Mouse (Mus musculus): ENCODE results near the gene Asb15. TPM values are rescaled to one million over a fixed set of nuclear protein-coding genes. Genes with fewer than 3 reads are reported as not detected.

Asb15 gene
- not detected in 2 replicates for polyA plus RNA-seq (2016; fragmentation: Nextera tagmentation; extraction: Ambion mirVana)

- no peak for DNase-seq (ENCODE audit: low spot score)
- H3K4me3 ChIP-seq = peak within 1 kb of the TSS; percentile 85
- no peaks in the 10 kb centered on the region for H3K9me3 ChIP-seq
- H3K27me3 ChIP-seq (ENCODE audit: insufficient read depth, poor library complexity, severe bottlenecking) = no peaks in the 10 kb centered on the region
- peak within 1 kb of the TSS; percentile 85 for H3K27ac ChIP-seq
- WGBS = 51% methylated on average over 2 of the region's 2 CpGs
- H3K4me1 ChIP-seq (replicated peaks) = peaks cover 21% of the 10 kb centered on the region
- H3K36me3 ChIP-seq = peaks cover 13% of the 10 kb centered on the region; the same call in 1 of the 2 replicates
Observed at GRCm38 (mm10) chr6:24528064-24528243, at the start of gene Asb15. Gene Asb15, plus strand, starts transcription at chr6:24528144.

GRCm38 (mm10) chr6:24486530-24486929 is 41.4 kb upstream of the Asb15 start:
- no peak for DNase-seq (ENCODE audit: low spot score)
- Histone ChIP-seq H3K27me3 (ENCODE audit: insufficient read depth, poor library complexity, severe bottlenecking) (no peaks in the 10 kb centered on the region), H3K4me1 (replicated peaks) (no peaks in the 10 kb centered on the region), H3K4me3 (no peak overlapping the region), H3K27ac (no peak overlapping the region), H3K36me3 (no peaks in the 10 kb centered on the region), H3K9me3 (no peaks in the 10 kb centered on the region)
- WGBS = 81% methylated on average over 5 of the region's 5 CpGs

GRCm38 (mm10) chr6:24490341-24490740 is 37.6 kb upstream of the Asb15 start:
- no peaks in the 10 kb centered on the region for H3K9me3 ChIP-seq
- 16% methylated on average over 1 of the region's 1 CpGs for WGBS

GRCm38 (mm10) chr6:24504141-24504540 is 23.8 kb upstream of the Asb15 start:
- DNase-seq (ENCODE audit: low spot score) = no peak
- H3K9me3 ChIP-seq = no peaks in the 10 kb centered on the region
- no peak overlapping the region for H3K4me3 ChIP-seq
- no peaks in the 10 kb centered on the region for H3K4me1 ChIP-seq (replicated peaks)
- H3K36me3 ChIP-seq = no peaks in the 10 kb centered on the region
- no peaks in the 10 kb centered on the region for H3K27me3 ChIP-seq (ENCODE audit: insufficient read depth, poor library complexity, severe bottlenecking)
- H3K27ac ChIP-seq = no peak overlapping the region
- WGBS = 80% methylated on average over 2 of the region's 2 CpGs

More at GRCm38 (mm10) chr6:24490341-24490740, 37.6 kb upstream of the Asb15 start:
- H3K27ac ChIP-seq = no peak overlapping the region
- H3K4me1 ChIP-seq (replicated peaks) = no peaks in the 10 kb centered on the region
- H3K27me3 ChIP-seq (ENCODE audit: insufficient read depth, poor library complexity, severe bottlenecking) = no peaks in the 10 kb centered on the region
- DNase-seq (ENCODE audit: low spot score) = no peak
- no peaks in the 10 kb centered on the region for H3K36me3 ChIP-seq
- H3K4me3 ChIP-seq = no peak overlapping the region

GRCm38 (mm10) chr6:24514552-24515284 is 13.2 kb upstream of the Asb15 start, which contains the start of gene Iqub:
Gene Iqub, minus strand, starts transcription at chr6:24515067.
- peak within 1 kb of the TSS; percentile 12; the same call in 1 of the 2 replicates for H3K4me3 ChIP-seq
- H3K27me3 ChIP-seq (ENCODE audit: insufficient read depth, poor library complexity, severe bottlenecking) = no peaks in the 10 kb centered on the region
- no peaks in the 10 kb centered on the region for H3K9me3 ChIP-seq
- peaks cover 18% of the 10 kb centered on the region for H3K36me3 ChIP-seq
- WGBS = 21% methylated on average over 13 of the region's 13 CpGs
- peaks cover 9% of the 10 kb centered on the region for H3K4me1 ChIP-seq (replicated peaks)
- DNase-seq (ENCODE audit: low spot score) = peak; percentile 64
- H3K27ac ChIP-seq = no peak within 1 kb of the TSS

- WGBS = 44% methylated on average over 2 of the region's 2 CpGs
- no peak overlapping the region for H3K27ac ChIP-seq
- H3K4me3 ChIP-seq = no peak overlapping the region
- H3K36me3 ChIP-seq = peaks cover 25% of the 10 kb centered on the region
- peaks cover 9% of the 10 kb centered on the region for H3K4me1 ChIP-seq (replicated peaks)
- H3K27me3 ChIP-seq (ENCODE audit: insufficient read depth, poor library complexity, severe bottlenecking) = no peaks in the 10 kb centered on the region
- no peaks in the 10 kb centered on the region for H3K9me3 ChIP-seq
- no peak for DNase-seq (ENCODE audit: low spot score)
Observed at GRCm38 (mm10) chr6:24516197-24516596, 11.7 kb upstream of the Asb15 start.

GRCm38 (mm10) chr6:24525705-24526104 is 2.2 kb upstream of the Asb15 start:
- no peak overlapping the region for H3K4me3 ChIP-seq
- H3K27me3 ChIP-seq (ENCODE audit: insufficient read depth, poor library complexity, severe bottlenecking) = no peaks in the 10 kb centered on the region
- H3K36me3 ChIP-seq = peaks cover 32% of the 10 kb centered on the region
- H3K27ac ChIP-seq = no peak overlapping the region
- no peak for DNase-seq (ENCODE audit: low spot score)
- H3K4me1 ChIP-seq (replicated peaks) = peaks cover 21% of the 10 kb centered on the region
- no peaks in the 10 kb centered on the region for H3K9me3 ChIP-seq
- 91% methylated on average over 3 of the region's 3 CpGs for WGBS

- WGBS = under 1% methylated on average over 53 of the region's 53 CpGs
- Histone ChIP-seq H3K4me3 (peak within 1 kb of the TSS; percentile 85), H3K9me3 (no peaks in the 10 kb centered on the region), H3K4me1 (replicated peaks) (peaks cover 21% of the 10 kb centered on the region), H3K27ac (peak within 1 kb of the TSS; percentile 85), H3K27me3 (ENCODE audit: insufficient read depth, poor library complexity, severe bottlenecking) (no peaks in the 10 kb centered on the region), H3K36me3 (peaks cover 16% of the 10 kb centered on the region)
- peak; percentile 94 for DNase-seq (ENCODE audit: low spot score)
Observed at GRCm38 (mm10) chr6:24527155-24528063, 535 bp upstream of the Asb15 start, which contains the start of gene Ndufa5. Gene Ndufa5, minus strand, starts transcription at chr6:24528013.

GRCm38 (mm10) chr6:24530166-24530565 is 2.2 kb downstream of the Asb15 start:
- Histone ChIP-seq H3K9me3 (no peaks in the 10 kb centered on the region), H3K4me1 (replicated peaks) (peaks cover 21% of the 10 kb centered on the region), H3K27ac (0 out of 2 replicates have a peak overlapping the region, but pooled peaks have one; percentile 45), H3K27me3 (ENCODE audit: insufficient read depth, poor library complexity, severe bottlenecking) (no peaks in the 10 kb centered on the region), H3K4me3 (peak overlapping the region; percentile 16), H3K36me3 (no peaks in the 10 kb centered on the region)
- WGBS = 29% methylated on average over 4 of the region's 4 CpGs
- peak; percentile 35 for DNase-seq (ENCODE audit: low spot score)

GRCm38 (mm10) chr6:24530711-24531420 is 2.9 kb downstream of the Asb15 start:
- Histone ChIP-seq H3K27me3 (ENCODE audit: insufficient read depth, poor library complexity, severe bottlenecking) (no peaks in the 10 kb centered on the region), H3K27ac (no peak overlapping the region), H3K4me3 (peak overlapping the region; percentile 16; the same call in 1 of the 2 replicates), H3K36me3 (no peaks in the 10 kb centered on the region), H3K4me1 (replicated peaks) (peaks cover 19% of the 10 kb centered on the region), H3K9me3 (no peaks in the 10 kb centered on the region)
- DNase-seq (ENCODE audit: low spot score) = no peak
- WGBS = 63% methylated on average over 11 of the region's 11 CpGs

GRCm38 (mm10) chr6:24532804-24533203 is 4.9 kb downstream of the Asb15 start:
- no peak for DNase-seq (ENCODE audit: low spot score)
- H3K36me3 ChIP-seq = no peaks in the 10 kb centered on the region
- no peak overlapping the region for H3K27ac ChIP-seq
- H3K9me3 ChIP-seq = no peaks in the 10 kb centered on the region
- no peak overlapping the region for H3K4me3 ChIP-seq
- H3K4me1 ChIP-seq (replicated peaks) = peaks cover 9% of the 10 kb centered on the region
- H3K27me3 ChIP-seq (ENCODE audit: insufficient read depth, poor library complexity, severe bottlenecking) = no peaks in the 10 kb centered on the region
- WGBS = 81% methylated on average over 3 of the region's 3 CpGs

- no peaks in the 10 kb centered on the region for H3K4me1 ChIP-seq (replicated peaks)
- no peaks in the 10 kb centered on the region for H3K27me3 ChIP-seq (ENCODE audit: insufficient read depth, poor library complexity, severe bottlenecking)
- H3K36me3 ChIP-seq = no peaks in the 10 kb centered on the region
- H3K9me3 ChIP-seq = no peaks in the 10 kb centered on the region
- no peak for DNase-seq (ENCODE audit: low spot score)
- WGBS = 92% methylated on average over 3 of the region's 3 CpGs
- no peak overlapping the region for H3K27ac ChIP-seq
- H3K4me3 ChIP-seq = no peak overlapping the region
Observed at GRCm38 (mm10) chr6:24538435-24538834, 10.5 kb downstream of the Asb15 start.
